ENCODE assay signal across 20 mouse cellular contexts in the genomic region with DNA sequence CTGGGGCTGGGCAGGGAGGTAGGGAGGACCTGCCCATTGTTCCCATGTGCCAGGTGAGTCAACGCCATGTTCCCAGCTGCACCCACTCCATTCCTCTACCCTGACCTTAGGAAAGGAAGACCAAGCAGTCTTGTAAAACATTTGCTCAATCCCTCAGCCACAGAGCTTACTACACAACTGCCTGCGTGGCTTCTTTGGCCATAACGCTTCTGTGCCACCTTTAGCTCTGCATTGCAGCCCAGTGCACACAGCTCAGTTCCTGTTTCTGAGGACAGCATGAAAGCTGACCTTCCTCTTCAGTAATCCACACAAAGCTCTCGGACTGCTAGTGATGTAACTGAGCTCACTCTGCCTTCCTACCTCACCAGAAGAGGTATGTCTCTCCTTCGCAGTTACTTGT. TPM values are rescaled to one million over a fixed set of nuclear protein-coding genes. Genes with fewer than 3 reads are reported as not detected.
DNase-seq lines count a peak whose midpoint lies in the region; ATAC-seq and TF ChIP-seq lines count a peak whose summit lies in the region.
"Had no signal": no experiment of that assay in that cellular context is flagged by ENCODE, and none has a peak within 500 bp of the region (broad histone marks: within the 10 kb centered on the region; RNA-seq: fewer than 3 reads in every experiment).

No protein-coding gene starts in this region.

- H3K9ac ChIP-seq in liver, embryonic 16.5 days (ENCODE audit: low read depth, low read length) = no peak overlapping the region
- no peak overlapping the region for H3K9ac ChIP-seq in liver, embryonic 12.5 days
- H3K9ac ChIP-seq: embryonic facial prominence, embryonic 12.5 days; lung, embryonic 14.5 days had no signal

- TF ChIP-seq CTCF in layer of hippocampus, adult 2 months (conservative IDR thresholded peaks at IDR 0.05) = no peak

- ATAC-seq in liver, embryonic 16.5 days (ENCODE audit: low read depth) = 0 out of 2 replicates have a peak, but pooled peaks have one; percentile 30
- ATAC-seq in liver, embryonic 12.5 days = no peak
- ATAC-seq in common myeloid progenitor, adult 5-6 weeks (replicated peaks; ENCODE audit: low read depth, poor library complexity, severe bottlenecking) = peak; percentile 86
- ATAC-seq in megakaryocyte, adult 5-6 weeks (ENCODE audit: poor library complexity, severe bottlenecking) = peak; percentile 93
- ATAC-seq: forebrain, embryonic 14.5 days had no signal

- peaks cover 8% of the 10 kb centered on the region; the same call in 1 of the 2 replicates for H3K36me3 ChIP-seq in liver, embryonic 16.5 days (ENCODE audit: control insufficient read depth, insufficient read depth)
- peaks cover 79% of the 10 kb centered on the region for H3K36me3 ChIP-seq in liver, embryonic 12.5 days
- peaks cover 85% of the 10 kb centered on the region for H3K36me3 ChIP-seq in heart, embryonic 10.5 days
- peaks cover 97% of the 10 kb centered on the region for H3K36me3 ChIP-seq in embryonic facial prominence, embryonic 10.5 days (replicated peaks)

- WGBS in liver, embryonic 16.5 days (ENCODE audit: insufficient replicate concordance) = 58% methylated on average over 5 of the region's 5 CpGs
- 68% methylated on average over 5 of the region's 5 CpGs for WGBS in liver, embryonic 12.5 days (ENCODE audit: insufficient replicate concordance)
- WGBS in heart, embryonic 10.5 days = 96% methylated on average over 5 of the region's 5 CpGs
- WGBS in embryonic facial prominence, embryonic 10.5 days = 92% methylated on average over 5 of the region's 5 CpGs

- H3K4me3 ChIP-seq in liver, embryonic 16.5 days (ENCODE audit: low read depth, low read length) = no peak overlapping the region
- H3K4me3 ChIP-seq in liver, embryonic 12.5 days = no peak overlapping the region
- H3K4me3 ChIP-seq in heart, embryonic 10.5 days = no peak overlapping the region
- H3K4me3 ChIP-seq in embryonic facial prominence, embryonic 10.5 days = no peak overlapping the region
- H3K4me3 ChIP-seq in layer of hippocampus, adult 2 months = no peak overlapping the region
- H3K4me3 ChIP-seq: embryonic facial prominence, embryonic 12.5 days; erythroblast, embryonic 14.5 days; midbrain, embryonic 10.5 days had no signal

- H3K4me1 ChIP-seq in liver, embryonic 16.5 days (ENCODE audit: control insufficient read depth, low read depth, low read length) = 0 out of 2 replicates have a peak, but pooled peaks cover 2% of the 10 kb centered on the region
- H3K4me1 ChIP-seq in liver, embryonic 12.5 days = peaks cover 16% of the 10 kb centered on the region
- no peaks in the 10 kb centered on the region for H3K4me1 ChIP-seq in heart, embryonic 10.5 days
- no peaks in the 10 kb centered on the region for H3K4me1 ChIP-seq in embryonic facial prominence, embryonic 10.5 days
- H3K4me1 ChIP-seq: embryonic facial prominence, embryonic 12.5 days; midbrain, embryonic 10.5 days had no signal

- H3K27me3 ChIP-seq in liver, embryonic 16.5 days (ENCODE audit: control insufficient read depth, insufficient read depth, low read depth, low read length) = no peaks in the 10 kb centered on the region
- H3K27me3 ChIP-seq in liver, embryonic 12.5 days (replicated peaks) = no peaks in the 10 kb centered on the region
- H3K27me3 ChIP-seq in heart, embryonic 10.5 days (ENCODE audit: insufficient read depth, poor library complexity, severe bottlenecking) = no peaks in the 10 kb centered on the region
- H3K27me3 ChIP-seq in embryonic facial prominence, embryonic 10.5 days (replicated peaks; ENCODE audit: low read depth, poor library complexity, severe bottlenecking) = no peaks in the 10 kb centered on the region
- H3K27me3 ChIP-seq: embryonic facial prominence, embryonic 12.5 days had no signal

- peak; percentile 69 for DNase-seq in 416B (ENCODE audit: low read depth)
- no peak for DNase-seq in heart, embryonic 10.5 days (ENCODE audit: low spot score)
- DNase-seq in embryonic facial prominence, embryonic 10.5 days (ENCODE audit: low spot score) = no peak
- DNase-seq in layer of hippocampus, adult 2 months (ENCODE audit: low spot score in 2 of 2) = no peak
- DNase-seq: adrenal gland, adult 2 months; cerebellum, adult 9-10 months; gastrocnemius, postnatal 14 days; kidney, adult 18-20 months; kidney, postnatal 14 days; layer of hippocampus, adult 9-11 months; lung, embryonic 14.5 days had no signal

- H3K9me3 ChIP-seq in liver, embryonic 16.5 days (replicated peaks; ENCODE audit: control insufficient read depth, low read length) = no peaks in the 10 kb centered on the region
- no peaks in the 10 kb centered on the region for H3K9me3 ChIP-seq in liver, embryonic 12.5 days (replicated peaks)
- no peaks in the 10 kb centered on the region for H3K9me3 ChIP-seq in heart, embryonic 10.5 days
- H3K9me3 ChIP-seq in embryonic facial prominence, embryonic 10.5 days = no peaks in the 10 kb centered on the region
- H3K9me3 ChIP-seq: midbrain, embryonic 10.5 days had no signal

- H3K27ac ChIP-seq in liver, embryonic 16.5 days (ENCODE audit: low read length) = peak overlapping the region; percentile 63; the same call in 1 of the 2 replicates
- H3K27ac ChIP-seq in liver, embryonic 12.5 days = no peak overlapping the region
- H3K27ac ChIP-seq in heart, embryonic 10.5 days = no peak overlapping the region
- H3K27ac ChIP-seq in embryonic facial prominence, embryonic 10.5 days (replicated peaks) = no peak overlapping the region
- no peak overlapping the region for H3K27ac ChIP-seq in layer of hippocampus, adult 2 months
- H3K27ac ChIP-seq: embryonic facial prominence, embryonic 12.5 days; midbrain, embryonic 10.5 days; stomach, postnatal 0 days had no signal

- no peak overlapping the region for H3K4me2 ChIP-seq in liver, embryonic 16.5 days (ENCODE audit: low read depth, low read length)
- H3K4me2 ChIP-seq in liver, embryonic 12.5 days = no peak overlapping the region
- H3K4me2 ChIP-seq: embryonic facial prominence, embryonic 12.5 days; lung, embryonic 14.5 days had no signal

RNA-seq across cellular contexts. Expression of a gene that starts 15.4 kb away (rescaled TPM):
- 5.9 and 6.3 TPM in 2 replicates for polyA plus RNA-seq in liver, embryonic 16.5 days (2015; fragmentation: Nextera tagmentation; extraction: Ambion mirVana)
- polyA plus RNA-seq in liver, embryonic 12.5 days (2016; fragmentation: Nextera tagmentation; extraction: Ambion mirVana) = 8.1 and 9.1 TPM in 2 replicates
- 5.8 and 13.9 TPM in 2 replicates for total RNA-seq in common myeloid progenitor, adult 5-6 weeks (2017)
- total RNA-seq in megakaryocyte, adult 5-6 weeks (2015) = 27.6 and 30.0 TPM in 2 replicates
- total RNA-seq in megakaryocyte, adult 5-6 weeks (2017) = 17.4 and 28.5 TPM in 2 replicates
- 13.0 and 17.3 TPM in 2 replicates for polyA plus RNA-seq in heart, embryonic 10.5 days (2016; fragmentation: Nextera tagmentation; extraction: Ambion mirVana)
- 20.2 and 21.6 TPM in 2 replicates for polyA plus RNA-seq in embryonic facial prominence, embryonic 10.5 days (2016; fragmentation: Nextera tagmentation; extraction: Ambion mirVana)
- total RNA-seq in layer of hippocampus, adult 2 months (2021) = 10 to 100 TPM; 36.9 to 37.6 TPM

RNA-seq across cellular contexts. Expression of a gene that starts 17.7 kb away (rescaled TPM):
- polyA plus RNA-seq in liver, embryonic 16.5 days (2015; fragmentation: Nextera tagmentation; extraction: Ambion mirVana) = 16.4 and 16.7 TPM in 2 replicates
- 20.6 and 21.6 TPM in 2 replicates for polyA plus RNA-seq in liver, embryonic 12.5 days (2016; fragmentation: Nextera tagmentation; extraction: Ambion mirVana)
- total RNA-seq in common myeloid progenitor, adult 5-6 weeks (2017) = 12.2 and 14.5 TPM in 2 replicates
- 120 and 138 TPM in 2 replicates for total RNA-seq in megakaryocyte, adult 5-6 weeks (2015)
- 35.9 and 46.7 TPM in 2 replicates for total RNA-seq in megakaryocyte, adult 5-6 weeks (2017)
- polyA plus RNA-seq in heart, embryonic 10.5 days (2016; fragmentation: Nextera tagmentation; extraction: Ambion mirVana) = 31.1 and 36.2 TPM in 2 replicates
- 39.8 and 41.4 TPM in 2 replicates for polyA plus RNA-seq in embryonic facial prominence, embryonic 10.5 days (2016; fragmentation: Nextera tagmentation; extraction: Ambion mirVana)
- total RNA-seq in layer of hippocampus, adult 2 months (2021) = 1 to 10 TPM; 8.0 to 8.7 TPM
